In genomic region chr5:71986983-71987398, GRCm38 (mm10) we compare ENCODE assay signal across 13 mouse cellular contexts.
DNase-seq lines count a peak whose midpoint lies in the region; ATAC-seq lines count a peak whose summit lies in the region.
"Had no signal": no experiment of that assay in that cellular context is flagged by ENCODE, and none has a peak within 500 bp of the region (broad histone marks: within the 10 kb centered on the region; RNA-seq: fewer than 3 reads in every experiment).

No protein-coding gene starts in this region.

- 35% methylated on average over 5 of the region's 5 CpGs for WGBS in midbrain, embryonic 14.5 days
- WGBS in heart, embryonic 10.5 days: 74% methylated on average over 5 of the region's 5 CpGs

- no peaks in the 10 kb centered on the region for H3K9me3 ChIP-seq in midbrain, embryonic 14.5 days (ENCODE audit: control insufficient read depth, low read length)
- no peaks in the 10 kb centered on the region for H3K9me3 ChIP-seq in heart, embryonic 10.5 days
- H3K9me3 ChIP-seq: embryonic facial prominence, embryonic 12.5 days had no signal

- H3K27me3 ChIP-seq in midbrain, embryonic 14.5 days (ENCODE audit: control insufficient read depth, insufficient read depth, low read length): no peaks in the 10 kb centered on the region
- no peaks in the 10 kb centered on the region for H3K27me3 ChIP-seq in heart, embryonic 10.5 days (ENCODE audit: insufficient read depth, poor library complexity, severe bottlenecking)
- H3K27me3 ChIP-seq: embryonic facial prominence, embryonic 12.5 days had no signal

- H3K27ac ChIP-seq in midbrain, embryonic 14.5 days (replicated peaks; ENCODE audit: low read depth, low read length): peak overlapping the region; percentile 3; the same call in 1 of the 2 replicates
- H3K27ac ChIP-seq in heart, embryonic 10.5 days: no peak overlapping the region
- H3K27ac ChIP-seq: embryonic facial prominence, embryonic 12.5 days; stomach, postnatal 0 days had no signal

- no peak overlapping the region for H3K4me2 ChIP-seq in midbrain, embryonic 14.5 days (ENCODE audit: low read length)
- H3K4me2 ChIP-seq: embryonic facial prominence, embryonic 12.5 days had no signal

- DNase-seq in brain, embryonic 18.5 days (ENCODE audit: low read depth, low spot score): peak; percentile 64
- DNase-seq in cerebellum, postnatal 10 days: peak; percentile 81 to 83
- peak; percentile 63 to 83 for DNase-seq in layer of hippocampus, adult 18-20 months (ENCODE audit: low spot score in 2 of 2)
- DNase-seq in midbrain, embryonic 14.5 days: peak; percentile 57
- no peak for DNase-seq in testis, postnatal 14 days (ENCODE audit: low spot score)
- no peak for DNase-seq in kidney, postnatal 4 days
- DNase-seq in heart, embryonic 10.5 days (ENCODE audit: low spot score): no peak
- no peak for DNase-seq in lung, postnatal 25 days (ENCODE audit: low spot score)
- DNase-seq: adrenal gland, adult 8-10 months; kidney, postnatal 10 days had no signal

- peaks cover 5% of the 10 kb centered on the region; the same call in 1 of the 2 replicates for H3K4me1 ChIP-seq in midbrain, embryonic 14.5 days (ENCODE audit: control insufficient read depth, insufficient read depth, low read length)
- no peaks in the 10 kb centered on the region for H3K4me1 ChIP-seq in heart, embryonic 10.5 days
- H3K4me1 ChIP-seq: embryonic facial prominence, embryonic 12.5 days had no signal

- ATAC-seq in midbrain, embryonic 14.5 days (ENCODE audit: low FRiP score, low TSS enrichment): peak; percentile 48; the same call in 1 of the 2 replicates

- no peak overlapping the region for H3K4me3 ChIP-seq in midbrain, embryonic 14.5 days (replicated peaks; ENCODE audit: low read depth, low read length)
- H3K4me3 ChIP-seq in heart, embryonic 10.5 days: no peak overlapping the region
- H3K4me3 ChIP-seq: embryonic facial prominence, embryonic 12.5 days; myocyte had no signal

- no peak overlapping the region for H3K9ac ChIP-seq in midbrain, embryonic 14.5 days (replicated peaks; ENCODE audit: low read length)
- H3K9ac ChIP-seq: embryonic facial prominence, embryonic 12.5 days had no signal

- no peaks in the 10 kb centered on the region for H3K36me3 ChIP-seq in midbrain, embryonic 14.5 days (ENCODE audit: control insufficient read depth, insufficient read depth, low read length)
- no peaks in the 10 kb centered on the region for H3K36me3 ChIP-seq in heart, embryonic 10.5 days
- H3K36me3 ChIP-seq: embryonic facial prominence, embryonic 12.5 days had no signal

Comparison
In these comparisons a context has a peak if more than half of its experiments do, and no peak if none do; other contexts are left out.
1. DNase-seq: peak in brain, embryonic 18.5 days (single experiment), cerebellum, postnatal 10 days (2 of 2), layer of hippocampus, adult 18-20 months (2 of 2) and midbrain, embryonic 14.5 days (single experiment); none in testis, postnatal 14 days (single experiment), kidney, postnatal 4 days (0 of 2), heart, embryonic 10.5 days (single experiment) and lung, postnatal 25 days (single experiment).